Mouse (Mus musculus): ENCODE results near the gene Zxdb.
"Not testable (repeated sequence)": the region's sequence is repeated elsewhere in the genome, so short reads cannot be mapped to it uniquely, and the experiment has no call there.

GRCm38 (mm10) chrX:94724972-94725569 is 702 bp downstream of the Zxdb start:
- TF ChIP-seq CTCF (IDR thresholded peaks at IDR 0.05; ENCODE audit: control insufficient read depth, insufficient read depth, low read length); POLR2A (IDR thresholded peaks at IDR 0.05; ENCODE audit: borderline replicate concordance, control insufficient read depth, low read depth, low read length): not testable (repeated sequence)
